Mouse (Mus musculus) cerebellum, postnatal 25 days (tissue): ENCODE measurements around the gene Rhox2b.
"Not testable (repeated sequence)": the region's sequence is repeated elsewhere in the genome, so short reads cannot be mapped to it uniquely, and the experiment has no call there.

Experiments used
- DNase-seq, 2 experiments: peaks; one replicate each; pipeline ENCODE4 v3.0.0; 2021; ENCODE audit warnings: mixed read lengths in 2 of 2

Rhox2b gene

GRCm38 (mm10) chrX:37411767-37412166, at the start of gene Rhox2b:
Gene Rhox2b, plus strand, starts transcription at chrX:37412067.
- not testable (repeated sequence) for DNase-seq

DNA sequence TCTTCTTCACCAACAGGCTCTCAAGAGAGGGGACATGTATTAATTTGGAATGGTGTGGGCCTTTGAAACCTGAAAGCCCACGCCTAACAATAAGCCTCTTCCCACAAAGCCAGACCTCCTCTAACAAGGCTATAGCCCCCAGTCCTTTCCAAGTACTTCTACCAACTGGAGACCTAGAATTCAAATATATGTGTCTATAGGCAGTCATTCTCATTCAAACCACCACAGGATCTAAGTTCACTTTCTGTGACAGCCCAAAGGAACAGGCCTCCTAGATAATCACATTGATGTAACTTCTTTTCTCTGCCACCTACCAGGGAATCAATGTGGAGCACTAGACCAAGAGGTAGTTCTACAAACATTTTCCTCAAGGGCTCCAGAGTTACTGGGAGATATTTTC, 32.1 kb upstream of the Rhox2b start, which contains the start of gene Rhox3a2:
TSS of gene Rhox3a2 (plus strand) at position 301 of the 400 bp plus-strand sequence.
- not testable (repeated sequence) for DNase-seq

DNA sequence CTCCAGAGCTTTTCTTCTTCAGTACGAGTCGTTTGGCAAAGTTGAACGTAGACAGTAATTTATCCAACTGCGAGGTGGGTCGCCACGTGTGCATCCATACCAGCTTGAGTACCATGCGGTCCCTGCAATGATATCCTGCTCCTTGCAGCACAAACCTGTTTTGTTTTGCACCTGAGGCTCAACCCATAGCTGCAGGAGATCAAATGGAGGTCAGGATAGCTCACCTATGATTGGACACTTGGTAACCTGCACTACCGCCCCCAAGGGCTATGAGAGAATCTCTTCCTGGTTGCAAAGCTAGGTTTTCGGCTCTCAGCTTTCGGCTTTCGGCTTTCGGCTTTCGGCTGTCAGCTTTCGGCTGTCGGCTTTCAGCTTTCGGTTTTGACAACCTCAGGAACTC, 21.3 kb upstream of the Rhox2b start, which contains the start of gene Rhox4a2:
TSS of gene Rhox4a2 (plus strand) at position 301 of the 400 bp plus-strand sequence.
- not testable (repeated sequence) for DNase-seq

DNA sequence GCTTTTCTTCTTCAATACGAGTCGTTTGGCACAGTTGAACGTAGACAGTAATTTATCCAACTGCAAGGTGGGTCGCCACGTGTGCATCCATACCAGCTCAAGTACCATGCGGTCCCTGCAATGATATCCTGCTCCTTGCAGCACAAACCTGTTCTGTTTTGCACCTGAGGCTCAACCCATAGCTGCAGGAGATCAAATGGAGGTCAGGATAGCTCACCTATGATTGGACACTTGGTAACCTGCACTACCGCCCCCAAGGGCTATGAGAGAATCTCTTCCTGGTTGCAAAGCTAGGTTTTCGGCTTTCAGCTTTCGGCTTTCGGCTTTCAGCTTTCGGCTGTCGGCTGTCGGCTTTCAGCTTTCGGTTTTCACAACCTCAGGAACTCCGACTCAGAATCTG, 20.3 kb downstream of the Rhox2b start, which contains the start of gene Rhox4b:
TSS of gene Rhox4b (plus strand) at position 301 of the 400 bp plus-strand sequence.
- DNase-seq = not testable (repeated sequence)

DNA sequence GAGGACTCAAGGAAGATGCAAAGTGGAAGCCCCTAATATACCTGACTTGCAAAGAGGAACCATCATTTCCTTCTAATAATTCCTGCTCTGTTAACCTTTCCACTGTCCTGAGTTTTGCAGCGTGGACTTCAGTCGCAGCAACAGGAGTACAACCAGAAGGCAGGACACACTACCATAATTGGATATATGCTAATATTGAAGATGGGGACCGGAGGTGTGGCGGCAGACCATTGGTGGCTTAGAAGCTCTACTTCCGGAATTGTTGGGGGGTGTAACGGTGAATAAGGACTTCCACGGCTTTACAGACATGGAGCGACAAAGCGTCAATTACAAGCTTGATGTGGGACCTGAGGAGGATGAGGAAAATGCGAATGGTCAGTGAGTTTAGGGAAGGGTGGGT, 41.5 kb downstream of the Rhox2b start, which contains the start of gene Rhox2c:
TSS of gene Rhox2c (plus strand) at position 301 of the 400 bp plus-strand sequence.
- DNase-seq = not testable (repeated sequence)

- not testable (repeated sequence) for DNase-seq
Measured at GRCm38 (mm10) chrX:37458285-37458684, 46.4 kb downstream of the Rhox2b start, which contains the start of gene Rhox3c. Gene Rhox3c, plus strand, starts transcription at chrX:37458585.
